ENCODE assay signal across 15 mouse cellular contexts in the genomic region with DNA sequence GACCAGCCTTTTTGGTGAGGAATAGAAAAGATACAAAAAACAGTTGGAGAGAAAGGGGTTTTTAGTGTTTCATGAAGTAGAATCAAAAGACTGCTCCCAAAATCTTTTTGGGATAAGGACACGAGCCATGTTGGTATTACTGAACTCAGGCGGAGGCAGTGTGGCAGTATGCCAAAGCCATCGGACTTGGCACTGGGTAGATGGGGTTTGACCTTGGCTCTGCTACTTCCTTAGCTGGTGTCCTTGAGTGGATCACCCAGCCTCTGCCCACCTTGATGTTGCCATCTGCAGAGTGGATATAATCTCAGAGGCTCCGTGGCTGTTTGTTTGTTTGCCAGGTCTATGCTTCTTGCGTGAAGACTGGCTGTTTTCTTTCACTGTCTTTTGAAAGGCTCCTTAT. TPM values are rescaled to one million over a fixed set of nuclear protein-coding genes. Genes with fewer than 3 reads are reported as not detected.
DNase-seq lines count a peak whose midpoint lies in the region; ATAC-seq and TF ChIP-seq lines count a peak whose summit lies in the region.
"Had no signal": no experiment of that assay in that cellular context is flagged by ENCODE, and none has a peak within 500 bp of the region (broad histone marks: within the 10 kb centered on the region; RNA-seq: fewer than 3 reads in every experiment).

No protein-coding gene starts in this region.

- ATAC-seq in megakaryocyte progenitor cell, adult 5-6 weeks (replicated peaks; ENCODE audit: poor library complexity) = no peak

- peak; percentile 70 to 72 for DNase-seq in cerebellum, postnatal 14 days
- no peak for DNase-seq in cerebellum, adult 9-11 months
- no peak for DNase-seq in left cerebral cortex, adult 2 months (ENCODE audit: extremely low spot score in 1 of 2, low spot score in 2 of 2)
- DNase-seq in left cerebral cortex, postnatal 14 days (ENCODE audit: low spot score in 2 of 2) = no peak
- DNase-seq in adrenal gland, adult 8-10 months = peak; percentile 63
- DNase-seq in kidney, postnatal 10 days = peak; percentile 63
- DNase-seq in right cerebral cortex, adult 18-20 months = no peak
- DNase-seq: embryo, embryonic 11 days; gastrocnemius, postnatal 25 days; lung, adult 18-20 months had no signal

- intact Hi-C loops in left cerebral cortex, adult 2 months (cut with DNase I) = no loop called here
- intact Hi-C loops in left cerebral cortex, postnatal 14 days (cut with DNase I) = no loop called here

- peak overlapping the region; percentile 29 for H3K4me3 ChIP-seq in left cerebral cortex, adult 2 months
- H3K4me3 ChIP-seq: forebrain, embryonic 10.5 days; midbrain, embryonic 13.5 days; neural tube, embryonic 13.5 days had no signal

- peak overlapping the region; percentile 77 for H3K27ac ChIP-seq in left cerebral cortex, adult 2 months
- H3K27ac ChIP-seq: forebrain, embryonic 10.5 days; kidney, postnatal 0 days had no signal

- no peak for TF ChIP-seq CTCF in left cerebral cortex, adult 2 months (IDR thresholded peaks at IDR 0.05)

RNA-seq across cellular contexts. Expression of gene Dnmt3a, which starts 11.8 kb away (rescaled TPM):
- total RNA-seq in left cerebral cortex, adult 2 months (2021) = 100 to 1,000 TPM in 1 of 2 experiments, 10 to 100 TPM in 1; 99.8 to 116 TPM
- 100 to 1,000 TPM; 337 to 343 TPM for total RNA-seq in left cerebral cortex, postnatal 14 days (2021)
- total RNA-seq in adrenal gland, adult 8-10 months (2022) = 10 to 100 TPM; 35.5 to 81.6 (median 56.9) TPM
- total RNA-seq in megakaryocyte progenitor cell, adult 5-6 weeks (2015) = 12.1 and 19.4 TPM in 2 replicates
- total RNA-seq in megakaryocyte progenitor cell, adult 5-6 weeks (2017) = 20.4 and 21.8 TPM in 2 replicates

Comparison
In these comparisons a context has a peak if more than half of its experiments do, and no peak if none do; other contexts are left out.
1. DNase-seq: peak in cerebellum, postnatal 14 days (2 of 2), adrenal gland, adult 8-10 months (single experiment) and kidney, postnatal 10 days (single experiment); none in cerebellum, adult 9-11 months (single experiment), left cerebral cortex, adult 2 months (0 of 2), left cerebral cortex, postnatal 14 days (0 of 2) and right cerebral cortex, adult 18-20 months (single experiment).